Comparison of ENCODE assay signal across 1 mouse cellular context in genomic region chr17:23815641-23816040, GRCm38 (mm10).
TF ChIP-seq lines count a peak whose summit lies in the region.

No protein-coding gene starts in this region.

TF ChIP-seq in ES-E14, 5 proteins besides CTCF, POLR2A, EP300 and RAD21:
- TF ChIP-seq ZNF384 (IDR thresholded peaks at IDR 0.05; ENCODE audit: low read depth, low read length) (no peak), CHD2 (IDR thresholded peaks at IDR 0.05; ENCODE audit: low read depth, low read length) (no peak), ZC3H11A (IDR thresholded peaks at IDR 0.05; ENCODE audit: borderline replicate concordance, low read depth, low read length) (no peak), HCFC1 (IDR thresholded peaks at IDR 0.05; ENCODE audit: borderline replicate concordance, insufficient read depth, low read length) (no peak), MAFK (IDR thresholded peaks at IDR 0.05; ENCODE audit: insufficient read depth, low read depth, low read length) (no peak)
